Mouse (Mus musculus) lung, postnatal 0 days (tissue): ENCODE results near the gene Man1a. TPM values are rescaled to one million over a fixed set of nuclear protein-coding genes. Genes with fewer than 3 reads are reported as not detected.
A peak's percentile ranks its signal among the peaks of the same experiment; 100 is the strongest.

Source experiments
- ATAC-seq: fragments of 200-750 bp; cut with Nextera tagmentation; 2 replicates; pipeline ENCODE4 v1.8.0; 2017; ENCODE audit warnings: moderate library complexity
- DNase-seq: peaks from one replicate; pipeline ENCODE4 v3.0.0-alpha.2; 2016; ENCODE audit warnings: low spot score
- H3K27ac ChIP-seq: fragments of 300-500 bp; sonication (generic); 2 replicates; pipeline ENCODE4 v1.5.1; 2014; ENCODE audit warnings: antibody characterized with exemption, mild to moderate bottlenecking, low read length, mixed read lengths
- H3K27me3 ChIP-seq: fragments of 300-500 bp; sonication (generic); replicated peaks from 2 replicates; pipeline ENCODE4 v1.6.1; 2014; ENCODE audit warnings: low read length, mixed read lengths; ENCODE audit not compliant: insufficient read depth
- H3K36me3 ChIP-seq: fragments of 300-500 bp; sonication (generic); 2 replicates; pipeline ENCODE4 v1.6.1; 2014; ENCODE audit warnings: low read length, mixed read lengths; ENCODE audit not compliant: insufficient read depth
- H3K4me1 ChIP-seq: fragments of 300-500 bp; sonication (generic); 2 replicates; pipeline ENCODE4 v1.6.1; 2014; ENCODE audit warnings: antibody characterized with exemption, low read depth, low read length, mixed read lengths; ENCODE audit not compliant: insufficient read depth
- H3K4me2 ChIP-seq: fragments of 300-500 bp; sonication (generic); replicated peaks from 2 replicates; pipeline ENCODE4 v1.6.1; 2014; ENCODE audit warnings: low read depth, mild to moderate bottlenecking, low read length, moderate library complexity, mixed read lengths
- H3K4me3 ChIP-seq: fragments of 300-500 bp; sonication (generic); 2 replicates; pipeline ENCODE4 v1.5.1; 2014; ENCODE audit warnings: low read depth, low read length
- H3K9ac ChIP-seq: fragments of 300-500 bp; sonication (generic); replicated peaks from 2 replicates; pipeline ENCODE4 v1.6.1; 2014; ENCODE audit warnings: low read depth, mild to moderate bottlenecking
- H3K9me3 ChIP-seq: fragments of 300-500 bp; sonication (generic); 2 replicates; pipeline ENCODE4 v1.6.1; 2016; ENCODE audit warnings: low read length, mixed read lengths
- CTCF ChIP-seq: IDR thresholded peaks from 2 replicates; pipeline ENCODE4 v1.5.1; 2016; ENCODE audit warnings: antibody characterized with exemption, mild to moderate bottlenecking
- EP300 ChIP-seq: IDR thresholded peaks from 2 replicates; pipeline ENCODE4 v1.6.1; 2016; ENCODE audit warnings: antibody characterized with exemption, mild to moderate bottlenecking, control low read depth
- WGBS: fragments of 180-500 bp; shearing (Covaris S2); extraction: QIAGEN DNeasy Blood & Tissue Kit; methylation state at CpG from one replicate; pipeline ENCODE4 v1.1.7; 2014; 5-methylcytosine and 5-hydroxymethylcytosine counted together
- polyA plus RNA-seq: library from polyadenylated mRNA; unstranded; fragments of >200 nt; fragmentation: Nextera tagmentation; extraction: Ambion mirVana; gene quantifications from 2 replicates; pipeline ENCODE4 v1.2.1, GENCODE M21; 2015

The Man1a gene
- polyA plus RNA-seq, 1 experiment from 2014 or later: 6.6 TPM

DNA sequence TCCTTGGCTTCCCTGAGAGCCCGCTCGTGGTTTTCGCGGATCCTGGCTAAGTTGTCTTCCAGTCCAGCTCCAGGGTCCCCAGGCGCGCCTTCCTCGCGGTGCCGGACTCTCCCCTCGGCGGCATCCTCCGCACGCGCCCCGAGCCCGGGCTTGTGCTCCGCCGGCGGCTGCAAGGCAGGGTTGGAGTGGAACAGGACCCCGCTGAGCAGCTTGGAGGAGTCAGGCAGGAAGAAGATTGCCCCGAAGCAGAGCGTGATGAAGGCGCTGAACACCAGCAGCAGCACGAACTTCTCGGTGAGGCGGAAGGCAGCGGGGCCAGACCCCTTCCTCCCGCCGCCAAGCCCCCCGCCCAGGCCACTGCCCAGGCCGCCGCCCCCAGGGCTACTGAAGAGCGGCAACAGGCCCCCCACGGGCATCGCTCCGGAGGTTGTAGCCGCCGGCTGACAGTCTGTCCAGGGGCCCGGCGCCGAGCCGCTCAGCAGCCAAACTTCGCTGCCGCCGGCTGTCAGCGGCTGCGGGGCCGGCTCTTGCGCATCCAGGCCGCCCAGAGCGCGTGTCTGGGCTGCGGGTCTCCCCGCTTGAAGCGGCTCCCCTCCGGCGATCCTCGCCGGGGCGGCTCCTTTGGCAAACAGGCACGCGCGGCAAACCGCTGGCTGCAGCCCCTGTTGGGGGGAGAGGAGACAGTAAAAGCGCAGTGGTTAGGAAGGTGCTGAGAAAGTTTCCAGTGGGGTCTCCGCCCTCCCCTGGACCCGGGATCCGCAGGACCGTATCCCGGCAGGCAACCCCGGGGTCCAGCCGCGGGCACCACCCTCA is 1.6 kb downstream of the Man1a start:
- ATAC-seq: peak; percentile 20
- 2% methylated on average over 63 of the region's 73 CpGs for WGBS
- peaks cover 10% of the 10 kb centered on the region for H3K4me1 ChIP-seq

DNA sequence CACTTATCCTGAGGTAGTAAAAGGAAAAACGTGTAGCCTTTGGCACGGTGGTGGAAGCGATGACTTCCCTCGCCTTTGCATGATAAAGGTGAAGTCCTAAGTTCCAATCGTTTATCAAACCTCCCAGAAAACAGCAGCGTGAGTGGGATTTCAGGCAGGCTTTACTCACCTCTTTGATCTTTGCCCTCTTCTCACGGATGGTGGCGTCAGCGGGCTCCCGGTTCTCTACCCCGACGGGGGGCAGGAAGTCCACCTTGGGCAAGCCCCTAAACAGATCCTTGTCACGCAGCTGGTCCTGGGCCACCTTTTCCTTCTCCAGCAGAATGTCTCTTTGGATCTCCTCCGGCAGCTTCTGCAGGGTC is 2.2 kb downstream of the Man1a start:
- no peak overlapping the region for H3K27ac ChIP-seq
- H3K9me3 ChIP-seq: no peaks in the 10 kb centered on the region
- H3K27me3 ChIP-seq: no peaks in the 10 kb centered on the region; the same call in 1 of the 2 replicates
- peak overlapping the region; percentile 78 for H3K4me3 ChIP-seq
- no peak for TF ChIP-seq CTCF
- H3K9ac ChIP-seq: peak overlapping the region; percentile 63
- ATAC-seq (no peak), DNase-seq (no peak)
- WGBS: 3% methylated on average over 14 of the region's 14 CpGs
- peak overlapping the region; percentile 99 for H3K4me2 ChIP-seq
- peaks cover 10% of the 10 kb centered on the region for H3K4me1 ChIP-seq
- no peaks in the 10 kb centered on the region for H3K36me3 ChIP-seq

More for the DNA sequence above, 1.6 kb downstream of the Man1a start:
- DNase-seq: peak; percentile 34
- Histone ChIP-seq H3K36me3 (no peaks in the 10 kb centered on the region), H3K4me3 (peak overlapping the region; percentile 78), H3K27me3 (no peaks in the 10 kb centered on the region; the same call in 1 of the 2 replicates), H3K9me3 (no peaks in the 10 kb centered on the region), H3K27ac (no peak overlapping the region), H3K4me2 (peak overlapping the region; percentile 99), H3K9ac (peak overlapping the region; percentile 63)
- TF ChIP-seq CTCF: no peak
- TF ChIP-seq EP300: no peak

DNA sequence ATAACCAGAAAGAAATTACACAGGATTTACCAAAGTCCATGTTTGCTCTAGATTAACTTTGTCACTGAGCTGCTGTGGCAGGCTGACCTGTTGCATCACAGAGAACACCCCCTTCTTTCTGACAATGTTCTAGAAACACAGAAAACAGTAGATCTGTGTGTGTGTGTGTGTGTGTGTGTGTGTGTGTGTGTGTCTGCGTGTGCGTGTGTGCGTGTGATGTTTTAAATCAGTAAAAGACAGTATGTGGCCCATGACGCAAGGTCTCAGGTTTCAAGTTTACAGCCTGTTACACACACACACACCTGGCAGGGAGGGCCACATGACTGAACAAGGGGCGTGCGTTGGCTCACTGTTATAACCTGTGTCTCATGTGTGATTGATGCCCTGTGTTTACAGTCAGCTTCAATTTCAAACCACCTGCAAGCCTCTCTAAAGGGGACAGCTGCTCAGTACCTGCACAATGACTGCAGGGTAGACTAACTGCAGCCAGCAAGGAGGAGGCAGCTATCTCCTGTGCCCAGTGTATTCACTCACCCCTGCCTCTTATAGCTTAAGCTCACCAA is 2.7 kb downstream of the Man1a start:
- TF ChIP-seq EP300 (no peak), CTCF (no peak)
- ATAC-seq (no peak), DNase-seq (peak; percentile 16)
- peak overlapping the region; percentile 99 for H3K4me2 ChIP-seq
- 73% methylated on average over 6 of the region's 6 CpGs for WGBS
- H3K27ac ChIP-seq: no peak overlapping the region
- H3K4me1 ChIP-seq: peaks cover 10% of the 10 kb centered on the region
- no peaks in the 10 kb centered on the region; the same call in 1 of the 2 replicates for H3K27me3 ChIP-seq
- H3K9ac ChIP-seq: no peak overlapping the region
- no peaks in the 10 kb centered on the region for H3K36me3 ChIP-seq
- H3K9me3 ChIP-seq: no peaks in the 10 kb centered on the region
- H3K4me3 ChIP-seq: peak overlapping the region; percentile 78

DNA sequence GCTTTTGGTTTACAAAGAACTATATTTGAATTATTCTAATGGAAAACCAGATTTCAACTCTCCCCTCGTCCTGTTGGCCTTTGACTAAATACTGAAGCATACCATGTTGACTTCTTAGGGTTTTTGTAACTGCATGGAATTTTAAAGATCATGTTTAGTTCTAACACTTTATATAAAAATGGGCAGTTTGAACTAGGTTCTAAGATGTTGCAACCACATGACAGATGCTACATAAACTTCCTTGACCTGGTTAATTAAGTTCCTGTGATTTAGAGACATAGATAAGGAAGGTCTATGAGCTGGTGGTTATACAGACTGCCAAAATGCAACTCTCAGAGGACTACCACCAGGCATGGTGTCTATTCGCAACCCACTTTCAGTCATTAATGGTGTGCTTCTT is 4.1 kb downstream of the Man1a start:
- Histone ChIP-seq H3K4me2 (peak overlapping the region; percentile 99; the same call in 1 of the 2 replicates), H3K9ac (no peak overlapping the region), H3K9me3 (no peaks in the 10 kb centered on the region), H3K27me3 (no peaks in the 10 kb centered on the region; the same call in 1 of the 2 replicates), H3K4me1 (peaks cover 10% of the 10 kb centered on the region), H3K4me3 (peak overlapping the region; percentile 12; the same call in 1 of the 2 replicates), H3K36me3 (no peaks in the 10 kb centered on the region), H3K27ac (no peak overlapping the region)
- DNase-seq (no peak), ATAC-seq (no peak)
- TF ChIP-seq EP300: no peak
- TF ChIP-seq CTCF: no peak
- WGBS: 75% methylated on average over 2 of the region's 2 CpGs

DNA sequence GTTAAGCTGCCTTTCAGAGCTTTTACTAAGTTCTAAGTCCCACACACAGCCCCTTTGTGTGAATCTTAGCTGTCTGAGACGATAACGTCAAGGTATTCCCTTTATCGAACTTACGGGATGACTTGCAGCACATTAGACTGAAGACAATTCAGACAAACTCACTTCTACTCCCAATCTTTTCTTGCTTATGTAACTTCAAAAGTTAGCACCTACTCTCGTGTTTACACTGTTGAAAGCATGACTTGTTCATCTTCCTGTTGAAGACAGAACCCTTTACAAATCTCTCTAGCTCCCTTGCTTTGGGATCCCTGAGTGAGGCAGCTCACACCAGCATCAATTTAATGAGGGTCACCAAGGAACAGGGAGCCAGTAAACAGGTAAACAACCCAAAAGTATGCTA is 5.9 kb downstream of the Man1a start:
- Histone ChIP-seq H3K4me2 (no peak overlapping the region), H3K27ac (no peak overlapping the region), H3K27me3 (no peaks in the 10 kb centered on the region; the same call in 1 of the 2 replicates), H3K36me3 (no peaks in the 10 kb centered on the region), H3K4me3 (no peak overlapping the region), H3K4me1 (peaks cover 6% of the 10 kb centered on the region), H3K9ac (no peak overlapping the region), H3K9me3 (no peaks in the 10 kb centered on the region)
- no peak for DNase-seq
- ATAC-seq: no peak
- WGBS: 79% methylated on average over 5 of the region's 5 CpGs
- TF ChIP-seq EP300: no peak
- TF ChIP-seq CTCF: no peak

DNA sequence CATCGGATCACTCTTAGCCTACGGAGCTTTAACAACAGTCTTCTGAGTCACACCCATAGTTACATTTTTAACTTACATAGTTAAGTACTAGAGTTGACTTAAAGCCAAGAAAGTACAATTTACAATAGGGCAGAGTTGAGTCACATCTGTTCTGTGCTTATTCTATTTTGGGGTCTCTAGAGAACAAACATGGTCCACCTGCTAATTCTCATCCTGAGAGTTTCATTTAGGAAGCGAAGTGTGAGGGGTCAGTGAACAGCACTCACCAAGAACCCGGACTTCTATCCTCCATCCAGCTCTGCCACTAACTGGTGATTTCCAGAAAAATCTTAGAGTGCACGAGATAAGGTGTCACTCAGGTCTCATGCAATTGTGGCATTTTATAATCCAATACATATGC is 7.0 kb downstream of the Man1a start:
- no peak overlapping the region for H3K27ac ChIP-seq
- H3K27me3 ChIP-seq: no peaks in the 10 kb centered on the region; the same call in 1 of the 2 replicates
- no peak for ATAC-seq

More for the DNA sequence above, 7.0 kb downstream of the Man1a start:
- no peak for DNase-seq
- no peaks in the 10 kb centered on the region for H3K9me3 ChIP-seq
- H3K36me3 ChIP-seq: no peaks in the 10 kb centered on the region
- no peak overlapping the region for H3K4me3 ChIP-seq
- H3K9ac ChIP-seq: no peak overlapping the region
- no peak for TF ChIP-seq CTCF
- TF ChIP-seq EP300: no peak
- H3K4me1 ChIP-seq: peaks cover 6% of the 10 kb centered on the region
- WGBS: 83% methylated on average over 5 of the region's 5 CpGs
- no peak overlapping the region for H3K4me2 ChIP-seq
